Mouse (Mus musculus) adipocyte (in vitro differentiated cells): ENCODE measurements around the gene Dnase1l3.
A peak's percentile ranks its signal among the peaks of the same experiment; 100 is the strongest.
"Not testable (repeated sequence)": the region's sequence is repeated elsewhere in the genome, so short reads cannot be mapped to it uniquely, and the experiment has no call there.

ENCODE experiments used
- DNase-seq: peaks from one replicate; pipeline ENCODE4 v3.0.0-alpha.2; 2016; ENCODE audit warnings: low spot score

Gene Dnase1l3

GRCm38 (mm10) chr14:8011938-8012337 lies 17.6 kb upstream of the Dnase1l3 start:
- no peak for DNase-seq

GRCm38 (mm10) chr14:8011297-8011696 lies 16.9 kb upstream of the Dnase1l3 start:
- no peak for DNase-seq

- no peak for DNase-seq
Observed at GRCm38 (mm10) chr14:8007923-8008322, 13.6 kb upstream of the Dnase1l3 start.

- DNase-seq: no peak
Observed at GRCm38 (mm10) chr14:8007486-8007885, 13.1 kb upstream of the Dnase1l3 start.

- DNase-seq: no peak
Observed at GRCm38 (mm10) chr14:8007084-8007483, 12.7 kb upstream of the Dnase1l3 start.

GRCm38 (mm10) chr14:8006061-8006460 lies 11.7 kb upstream of the Dnase1l3 start:
- not testable (repeated sequence) for DNase-seq

- DNase-seq: no peak
Observed at GRCm38 (mm10) chr14:8003727-8004670, 9.6 kb upstream of the Dnase1l3 start.

GRCm38 (mm10) chr14:8003093-8003670 lies 8.8 kb upstream of the Dnase1l3 start:
- no peak for DNase-seq

- DNase-seq: peak; percentile 29
Observed at GRCm38 (mm10) chr14:8002432-8003092, 8.2 kb upstream of the Dnase1l3 start, which contains the start of gene Abhd6. Gene Abhd6 (plus strand): TSS chr14:8002902.

GRCm38 (mm10) chr14:8000831-8001685 lies 6.7 kb upstream of the Dnase1l3 start:
- no peak for DNase-seq

GRCm38 (mm10) chr14:8000247-8000646 lies 5.9 kb upstream of the Dnase1l3 start:
- DNase-seq: peak; percentile 18

- no peak for DNase-seq
Observed at GRCm38 (mm10) chr14:7999435-7999834, 5.1 kb upstream of the Dnase1l3 start.

GRCm38 (mm10) chr14:7999030-7999429 lies 4.7 kb upstream of the Dnase1l3 start:
- DNase-seq: no peak

- peak; percentile 40 for DNase-seq
Observed at GRCm38 (mm10) chr14:7997255-7997696, 2.9 kb upstream of the Dnase1l3 start.

- DNase-seq: no peak
Observed at GRCm38 (mm10) chr14:7992158-7992557, 2.2 kb downstream of the Dnase1l3 start.

GRCm38 (mm10) chr14:7991108-7991776 lies 3.1 kb downstream of the Dnase1l3 start:
- DNase-seq: no peak

- DNase-seq: no peak
Observed at GRCm38 (mm10) chr14:7989961-7990360, 4.4 kb downstream of the Dnase1l3 start.

GRCm38 (mm10) chr14:7989371-7989770 lies 5.0 kb downstream of the Dnase1l3 start:
- no peak for DNase-seq

- no peak for DNase-seq
Observed at GRCm38 (mm10) chr14:7986913-7987312, 7.5 kb downstream of the Dnase1l3 start.

- peak; percentile 18 for DNase-seq
Observed at GRCm38 (mm10) chr14:7981226-7981625, 13.1 kb downstream of the Dnase1l3 start.

- no peak for DNase-seq
Observed at GRCm38 (mm10) chr14:7978183-7978582, 16.2 kb downstream of the Dnase1l3 start.
